Mouse (Mus musculus): ENCODE measurements around the gene Lix1l. TPM values are rescaled to one million over a fixed set of nuclear protein-coding genes. Genes with fewer than 3 reads are reported as not detected.
A peak's percentile ranks its signal among the peaks of the same experiment; 100 is the strongest.

Lix1l gene
- 1.9 and 2.4 TPM in 2 replicates for total RNA-seq (2014; fragmentation: Nextera tagmentation)
- total RNA-seq (2017): 3.6 TPM in 2 replicates
- polyA plus RNA-seq (2012): 0.41 and 0.49 TPM in 2 replicates

DNA sequence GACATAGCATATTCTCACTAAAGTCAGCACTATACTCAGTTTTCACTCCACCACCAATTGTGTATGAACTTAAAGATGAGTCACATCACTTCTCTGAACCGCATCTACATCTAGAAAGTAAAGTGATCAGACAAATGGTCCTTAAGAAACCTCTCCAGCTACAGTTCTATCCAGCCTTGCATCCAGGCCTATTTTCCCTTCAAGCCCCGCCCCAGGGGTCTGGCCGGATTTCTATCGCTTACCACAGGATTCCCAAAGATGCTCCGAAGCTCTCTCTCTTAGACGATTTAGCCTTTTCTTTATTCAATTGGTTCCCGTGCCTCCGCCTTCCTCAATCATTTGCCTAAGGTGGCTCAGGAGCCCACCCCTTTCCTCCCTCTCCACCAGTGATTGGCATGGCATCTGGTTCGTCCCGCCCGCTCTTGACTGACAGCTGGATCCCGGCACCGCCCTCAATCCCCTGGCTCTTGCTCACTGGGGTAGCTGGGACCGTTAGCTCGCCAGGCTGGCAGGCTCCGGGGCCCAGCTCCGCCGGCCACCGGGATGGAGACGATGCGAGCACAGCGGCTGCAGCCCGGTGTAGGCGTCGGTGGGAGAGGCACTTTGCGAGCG, at the start of gene Lix1l:
TSS of gene Lix1l (plus strand) at position 511 of the 612 bp plus-strand sequence.
- Histone ChIP-seq H3K27me3 (ENCODE audit: insufficient read depth, low read length) (peaks cover 62% of the 10 kb centered on the region), H3K9me3 (replicated peaks) (peaks cover 8% of the 10 kb centered on the region), H3K4me3 (ENCODE audit: low read depth, low read length) (peak within 1 kb of the TSS; percentile 76), H3K36me3 (replicated peaks) (no peaks in the 10 kb centered on the region), H3K4me1 (ENCODE audit: insufficient read depth, low read depth, low read length) (peaks cover 55% of the 10 kb centered on the region)
- ATAC-seq (ENCODE audit: extremely low read depth, insufficient number of reproducible peaks, low FRiP score, poor library complexity, severe bottlenecking) (peak; percentile 99), DNase-seq (ENCODE audit: low spot score) (peak; percentile 98)
- TF ChIP-seq TAL1 (conservative IDR thresholded peaks at IDR 0.05; ENCODE audit: low read depth, low read length) (no peak), CTCF (IDR thresholded peaks at IDR 0.05; ENCODE audit: low read depth, low read length) (no peak), GATA2 (IDR thresholded peaks at IDR 0.05; ENCODE audit: borderline replicate concordance, low read depth, low read length) (no peak), POLR2AphosphoS5 (IDR thresholded peaks at IDR 0.05; ENCODE audit: insufficient replicate concordance, low read depth, low read length) (no peak), GATA1 (IDR thresholded peaks at IDR 0.05; ENCODE audit: borderline replicate concordance, low read length) (no peak)

- H3K4me3 ChIP-seq (ENCODE audit: low read depth, low read length): no peak overlapping the region
- H3K9me3 ChIP-seq (replicated peaks): no peaks in the 10 kb centered on the region
- H3K27me3 ChIP-seq (ENCODE audit: insufficient read depth, low read length): peaks cover 8% of the 10 kb centered on the region; the same call in 1 of the 2 replicates
- H3K36me3 ChIP-seq (replicated peaks): no peaks in the 10 kb centered on the region
- peaks cover 29% of the 10 kb centered on the region for H3K4me1 ChIP-seq (ENCODE audit: insufficient read depth, low read depth, low read length)
- no peak for DNase-seq (ENCODE audit: low spot score)
- ATAC-seq (ENCODE audit: extremely low read depth, insufficient number of reproducible peaks, low FRiP score, poor library complexity, severe bottlenecking): no peak
- no peak for TF ChIP-seq POLR2AphosphoS5 (IDR thresholded peaks at IDR 0.05; ENCODE audit: insufficient replicate concordance, low read depth, low read length)
- no peak for TF ChIP-seq GATA1 (IDR thresholded peaks at IDR 0.05; ENCODE audit: borderline replicate concordance, low read length)
- TF ChIP-seq TAL1 (conservative IDR thresholded peaks at IDR 0.05; ENCODE audit: low read depth, low read length): no peak
- TF ChIP-seq CTCF (IDR thresholded peaks at IDR 0.05; ENCODE audit: low read depth, low read length): no peak
- TF ChIP-seq GATA2 (IDR thresholded peaks at IDR 0.05; ENCODE audit: borderline replicate concordance, low read depth, low read length): no peak
Measured at GRCm38 (mm10) chr3:96551203-96551602, 49.7 kb upstream of the Lix1l start.

GRCm38 (mm10) chr3:96551890-96552289, 49.1 kb upstream of the Lix1l start:
- Histone ChIP-seq H3K4me1 (ENCODE audit: insufficient read depth, low read depth, low read length) (peaks cover 33% of the 10 kb centered on the region), H3K27me3 (ENCODE audit: insufficient read depth, low read length) (peaks cover 7% of the 10 kb centered on the region; the same call in 1 of the 2 replicates), H3K4me3 (ENCODE audit: low read depth, low read length) (no peak overlapping the region), H3K9me3 (replicated peaks) (no peaks in the 10 kb centered on the region), H3K36me3 (replicated peaks) (no peaks in the 10 kb centered on the region)
- ATAC-seq (ENCODE audit: extremely low read depth, insufficient number of reproducible peaks, low FRiP score, poor library complexity, severe bottlenecking) (no peak), DNase-seq (ENCODE audit: low spot score) (no peak)
- TF ChIP-seq POLR2AphosphoS5 (IDR thresholded peaks at IDR 0.05; ENCODE audit: insufficient replicate concordance, low read depth, low read length) (no peak), TAL1 (conservative IDR thresholded peaks at IDR 0.05; ENCODE audit: low read depth, low read length) (no peak), GATA1 (IDR thresholded peaks at IDR 0.05; ENCODE audit: borderline replicate concordance, low read length) (no peak), GATA2 (IDR thresholded peaks at IDR 0.05; ENCODE audit: borderline replicate concordance, low read depth, low read length) (no peak), CTCF (IDR thresholded peaks at IDR 0.05; ENCODE audit: low read depth, low read length) (no peak)

DNA sequence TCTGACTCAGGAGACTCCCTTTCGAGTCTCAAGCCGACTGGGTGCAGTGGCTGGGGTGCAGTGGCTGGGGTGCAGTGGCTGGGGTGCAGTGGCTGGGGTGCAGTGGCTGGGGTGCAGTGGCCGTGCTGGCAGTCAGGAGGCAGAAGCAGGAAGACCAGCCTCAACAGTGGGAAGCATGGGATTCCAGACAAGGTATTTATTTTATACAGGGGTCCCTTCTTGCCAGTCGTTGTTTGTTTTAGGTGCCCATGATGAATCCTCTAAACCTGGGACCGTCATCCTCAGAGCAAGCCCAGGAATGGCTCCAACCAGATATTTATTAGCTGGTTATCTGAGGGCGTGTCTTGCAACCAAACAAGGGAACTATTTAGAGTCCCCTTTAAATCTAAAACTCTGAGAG, 47.3 kb upstream of the Lix1l start:
- DNase-seq (ENCODE audit: low spot score): no peak
- no peak for ATAC-seq (ENCODE audit: extremely low read depth, insufficient number of reproducible peaks, low FRiP score, poor library complexity, severe bottlenecking)
- TF ChIP-seq CTCF (IDR thresholded peaks at IDR 0.05; ENCODE audit: low read depth, low read length) (no peak), GATA1 (IDR thresholded peaks at IDR 0.05; ENCODE audit: borderline replicate concordance, low read length) (no peak), POLR2AphosphoS5 (IDR thresholded peaks at IDR 0.05; ENCODE audit: insufficient replicate concordance, low read depth, low read length) (no peak), TAL1 (conservative IDR thresholded peaks at IDR 0.05; ENCODE audit: low read depth, low read length) (no peak), GATA2 (IDR thresholded peaks at IDR 0.05; ENCODE audit: borderline replicate concordance, low read depth, low read length) (no peak)
- no peaks in the 10 kb centered on the region for H3K9me3 ChIP-seq (replicated peaks)
- peaks cover 30% of the 10 kb centered on the region for H3K4me1 ChIP-seq (ENCODE audit: insufficient read depth, low read depth, low read length)
- H3K4me3 ChIP-seq (ENCODE audit: low read depth, low read length): no peak overlapping the region
- H3K27me3 ChIP-seq (ENCODE audit: insufficient read depth, low read length): peaks cover 6% of the 10 kb centered on the region; the same call in 1 of the 2 replicates
- H3K36me3 ChIP-seq (replicated peaks): no peaks in the 10 kb centered on the region

- Histone ChIP-seq H3K4me3 (ENCODE audit: low read depth, low read length) (no peak overlapping the region), H3K36me3 (replicated peaks) (peaks cover 1% of the 10 kb centered on the region), H3K4me1 (ENCODE audit: insufficient read depth, low read depth, low read length) (peaks cover 34% of the 10 kb centered on the region), H3K27me3 (ENCODE audit: insufficient read depth, low read length) (peaks cover 6% of the 10 kb centered on the region; the same call in 1 of the 2 replicates), H3K9me3 (replicated peaks) (no peaks in the 10 kb centered on the region)
- DNase-seq (ENCODE audit: low spot score): no peak
- ATAC-seq (ENCODE audit: extremely low read depth, insufficient number of reproducible peaks, low FRiP score, poor library complexity, severe bottlenecking): no peak
- no peak for TF ChIP-seq GATA1 (IDR thresholded peaks at IDR 0.05; ENCODE audit: borderline replicate concordance, low read length)
- TF ChIP-seq CTCF (IDR thresholded peaks at IDR 0.05; ENCODE audit: low read depth, low read length): no peak
- no peak for TF ChIP-seq TAL1 (conservative IDR thresholded peaks at IDR 0.05; ENCODE audit: low read depth, low read length)
- TF ChIP-seq GATA2 (IDR thresholded peaks at IDR 0.05; ENCODE audit: borderline replicate concordance, low read depth, low read length): no peak
- no peak for TF ChIP-seq POLR2AphosphoS5 (IDR thresholded peaks at IDR 0.05; ENCODE audit: insufficient replicate concordance, low read depth, low read length)
Measured at GRCm38 (mm10) chr3:96554251-96554650, 46.7 kb upstream of the Lix1l start.

GRCm38 (mm10) chr3:96555041-96555596, 45.8 kb upstream of the Lix1l start:
- DNase-seq (ENCODE audit: low spot score) (no peak), ATAC-seq (ENCODE audit: extremely low read depth, insufficient number of reproducible peaks, low FRiP score, poor library complexity, severe bottlenecking) (no peak)
- Histone ChIP-seq H3K36me3 (replicated peaks) (peaks cover 10% of the 10 kb centered on the region), H3K4me3 (ENCODE audit: low read depth, low read length) (no peak overlapping the region), H3K4me1 (ENCODE audit: insufficient read depth, low read depth, low read length) (peaks cover 43% of the 10 kb centered on the region), H3K27me3 (ENCODE audit: insufficient read depth, low read length) (peaks cover 4% of the 10 kb centered on the region; the same call in 1 of the 2 replicates), H3K9me3 (replicated peaks) (no peaks in the 10 kb centered on the region)
- TF ChIP-seq GATA2 (IDR thresholded peaks at IDR 0.05; ENCODE audit: borderline replicate concordance, low read depth, low read length) (no peak), CTCF (IDR thresholded peaks at IDR 0.05; ENCODE audit: low read depth, low read length) (no peak), GATA1 (IDR thresholded peaks at IDR 0.05; ENCODE audit: borderline replicate concordance, low read length) (no peak), TAL1 (conservative IDR thresholded peaks at IDR 0.05; ENCODE audit: low read depth, low read length) (no peak), POLR2AphosphoS5 (IDR thresholded peaks at IDR 0.05; ENCODE audit: insufficient replicate concordance, low read depth, low read length) (no peak)

Measured in G1E (cell line).